Mouse (Mus musculus) bone marrow, adult 2 months (tissue): ENCODE data around the gene Tmem151b.

ENCODE experiments used
- CTCF ChIP-seq: fragments of 200-500 bp; IDR thresholded peaks from 2 replicates; pipeline ENCODE4 v1.5.1; 2011; ENCODE audit warnings: low read length, control low read depth; ENCODE audit not compliant: control insufficient read depth, insufficient read depth
- POLR2A ChIP-seq: fragments of 200-500 bp; IDR thresholded peaks from 2 replicates; pipeline ENCODE4 v1.6.1; 2011; ENCODE audit warnings: low read depth, mild to moderate bottlenecking, control low read depth, low read length, borderline replicate concordance; ENCODE audit not compliant: control insufficient read depth

GRCm38 (mm10) chr17:45538394-45538793 lies 11.1 kb downstream of the Tmem151b start:
- TF ChIP-seq POLR2A (no peak), CTCF (no peak)
